Mouse (Mus musculus) small intestine, adult 2 months (tissue): ENCODE data around the gene Fbxl2.

ENCODE experiments used
- CTCF ChIP-seq: fragments of 200-500 bp; IDR thresholded peaks from 2 replicates; pipeline ENCODE4 v1.5.1; 2012; ENCODE audit warnings: low read depth, mild to moderate bottlenecking, control low read depth, inconsistent platforms, low read length, moderate library complexity, mixed read lengths; ENCODE audit not compliant: insufficient replicate concordance, insufficient read length; ENCODE audit errors: extremely low read depth
- POLR2A ChIP-seq: fragments of 200-500 bp; IDR thresholded peaks from 2 replicates; pipeline ENCODE4 v1.6.1; 2012; ENCODE audit warnings: low read depth, mild to moderate bottlenecking, control low read depth, inconsistent platforms, low read length, moderate library complexity

GRCm38 (mm10) chr9:114052031-114052430 is 6.0 kb upstream of the Fbxl2 start:
- TF ChIP-seq CTCF (no peak), POLR2A (no peak)
